Mouse (Mus musculus) heart, adult 18-20 months (tissue): ENCODE data around the gene Psmb2. TPM values are rescaled to one million over a fixed set of nuclear protein-coding genes. Genes with fewer than 3 reads are reported as not detected.
A peak's percentile ranks its signal among the peaks of the same experiment; 100 is the strongest.

Experiments used
- DNase-seq, 2 experiments: peaks; one replicate each; pipeline ENCODE4 v3.0.0; 2021 to 2022; ENCODE audit warnings: mixed read lengths in 1 of 2
- total RNA-seq, 2 experiments: library from RNA; stranded (reverse); gene quantifications; 2 replicates each; pipeline ENCODE4 v1.2.3; 2021

The Psmb2 gene
- total RNA-seq, 2 experiments from 2014 or later: 123 to 131 TPM

GRCm38 (mm10) chr4:126752608-126753141 is 75.2 kb downstream of the Psmb2 start:
- DNase-seq: no peak

DNA sequence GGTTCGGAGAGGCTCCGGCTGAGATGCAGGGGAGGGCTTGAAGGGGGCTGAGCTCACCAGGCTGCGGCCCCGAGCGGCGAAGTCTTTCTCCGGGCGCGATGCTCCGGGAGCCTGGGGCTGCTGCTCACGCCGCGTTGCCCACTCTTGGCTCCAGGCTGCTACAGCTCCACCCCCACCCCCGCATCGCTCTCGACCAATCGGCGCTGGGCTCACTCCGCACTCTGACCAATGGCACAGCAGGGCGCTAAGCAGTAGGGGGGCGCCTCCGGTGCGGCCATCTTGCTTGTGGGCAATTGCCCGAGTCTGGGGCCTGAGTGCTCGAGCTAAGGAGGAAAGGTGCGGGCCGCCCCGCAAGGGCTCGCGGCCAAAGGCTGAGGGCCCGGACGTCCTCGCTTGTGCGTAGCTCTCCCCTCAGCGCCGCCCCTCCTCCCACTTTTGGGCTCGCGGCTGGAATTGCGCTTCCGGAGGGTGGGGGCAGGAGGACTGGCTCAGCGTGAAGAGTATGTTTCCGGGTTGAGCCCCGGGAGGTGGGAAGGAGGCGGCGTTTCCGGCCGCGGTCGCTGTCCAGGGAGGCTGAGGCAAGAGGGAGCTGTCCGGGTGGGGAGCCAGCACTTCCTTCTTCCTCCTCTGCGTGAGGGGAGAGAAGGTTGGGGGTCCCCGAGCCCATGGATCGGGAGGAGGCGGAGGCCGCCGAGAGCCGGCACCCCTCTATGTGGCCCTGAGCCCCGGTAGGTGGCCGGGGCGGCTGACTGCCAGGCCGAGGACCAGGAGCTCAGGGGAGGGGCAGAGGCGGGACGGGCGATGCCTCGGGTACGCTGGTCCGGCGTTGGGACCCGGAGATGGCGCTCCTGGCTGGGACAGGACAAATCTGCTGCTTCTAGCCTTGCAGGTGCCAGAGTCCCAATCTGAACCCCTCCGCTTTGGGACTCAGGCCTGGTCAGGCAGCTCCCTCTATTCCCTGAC is 76.1 kb downstream of the Psmb2 start, which contains the start of the genes Ncdn and AU040320:
Ncdn (minus strand) TSS at position 171 of the 963 bp plus-strand sequence.
AU040320 (plus strand) TSS at position 277 of the 963 bp plus-strand sequence.
- peak; percentile 97 for DNase-seq

DNA sequence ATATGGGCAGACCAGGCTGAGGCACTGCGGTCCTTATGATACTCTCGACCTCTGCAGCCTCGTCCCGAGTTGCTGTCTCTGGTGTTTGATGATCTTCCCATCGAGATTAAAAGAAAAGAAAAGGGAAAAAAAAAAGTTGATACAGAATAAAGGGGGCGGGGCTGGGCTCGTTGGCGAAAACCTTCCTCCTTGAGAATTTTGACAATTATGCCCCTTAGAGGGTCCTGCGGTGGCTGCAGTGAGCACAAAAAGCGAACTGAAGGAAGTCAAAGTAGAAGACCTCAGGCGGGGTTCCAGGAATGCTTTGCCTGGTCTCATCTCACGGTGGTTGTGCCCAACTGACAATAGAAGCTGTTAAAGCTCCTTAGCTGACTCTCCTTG is 76.8 kb downstream of the Psmb2 start:
- DNase-seq: no peak

GRCm38 (mm10) chr4:126754736-126755374 is 77.4 kb downstream of the Psmb2 start:
- no peak for DNase-seq

- peak; percentile 39 to 48 for DNase-seq
Observed at GRCm38 (mm10) chr4:126756766-126757165, 79.3 kb downstream of the Psmb2 start.

- no peak for DNase-seq
Observed at GRCm38 (mm10) chr4:126758299-126758698, 80.9 kb downstream of the Psmb2 start.

Other genes starting within 250 kb of the Psmb2 start
- gene Ago3, start 248.1 kb upstream of the Psmb2 start, total RNA-seq: 10 to 100 TPM; 12.5 to 14.4 TPM
- gene Ago1, start 209.0 kb upstream of the Psmb2 start, total RNA-seq: 10 to 100 TPM; 10.4 to 12.0 TPM
- 10 to 100 TPM; 10.2 to 11.5 TPM for gene Ago4, start 144.2 kb upstream of the Psmb2 start, total RNA-seq
- gene Clspn, start 120.7 kb upstream of the Psmb2 start, total RNA-seq: under 1 TPM; 0.20 to 0.41 TPM
- 10 to 100 TPM; 13.8 to 13.9 TPM for gene 5730409E04Rik, start 67.8 kb upstream of the Psmb2 start, total RNA-seq
- not detected for gene Tfap2e, start 58.6 kb downstream of the Psmb2 start, total RNA-seq
- 10 to 100 TPM; 15.8 to 17.1 TPM for gene Ncdn, start 75.8 kb downstream of the Psmb2 start, total RNA-seq
- 10 to 100 TPM; 30.9 to 32.1 TPM for gene AU040320, start 75.9 kb downstream of the Psmb2 start, total RNA-seq